Mouse (Mus musculus) lung, postnatal 4 days (tissue): ENCODE measurements around the gene Foxk1.

Experiments used
- DNase-seq, 2 experiments: peaks; one replicate each; pipeline ENCODE4 v3.0.0; 2021

The Foxk1 gene

DNA sequence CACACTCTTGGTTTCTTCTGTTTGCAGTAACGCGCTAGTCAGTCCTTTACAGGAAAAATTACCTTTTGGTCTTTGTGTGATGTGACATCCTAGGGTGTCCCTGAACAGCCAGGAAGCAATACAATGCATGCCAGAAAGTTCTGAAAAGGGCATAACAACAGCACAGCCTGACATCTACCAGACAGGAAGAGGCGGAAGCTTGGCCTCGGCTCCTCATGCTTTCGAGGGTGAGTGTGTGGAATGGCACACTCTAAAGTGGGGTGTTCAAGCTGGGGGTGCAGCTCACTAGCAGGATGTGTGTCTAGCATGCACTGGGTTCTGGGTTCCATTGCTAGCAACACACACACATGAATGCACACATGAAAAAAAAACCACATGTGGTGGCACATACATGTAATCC, 9.6 kb upstream of the Foxk1 start:
- no peak for DNase-seq

DNA sequence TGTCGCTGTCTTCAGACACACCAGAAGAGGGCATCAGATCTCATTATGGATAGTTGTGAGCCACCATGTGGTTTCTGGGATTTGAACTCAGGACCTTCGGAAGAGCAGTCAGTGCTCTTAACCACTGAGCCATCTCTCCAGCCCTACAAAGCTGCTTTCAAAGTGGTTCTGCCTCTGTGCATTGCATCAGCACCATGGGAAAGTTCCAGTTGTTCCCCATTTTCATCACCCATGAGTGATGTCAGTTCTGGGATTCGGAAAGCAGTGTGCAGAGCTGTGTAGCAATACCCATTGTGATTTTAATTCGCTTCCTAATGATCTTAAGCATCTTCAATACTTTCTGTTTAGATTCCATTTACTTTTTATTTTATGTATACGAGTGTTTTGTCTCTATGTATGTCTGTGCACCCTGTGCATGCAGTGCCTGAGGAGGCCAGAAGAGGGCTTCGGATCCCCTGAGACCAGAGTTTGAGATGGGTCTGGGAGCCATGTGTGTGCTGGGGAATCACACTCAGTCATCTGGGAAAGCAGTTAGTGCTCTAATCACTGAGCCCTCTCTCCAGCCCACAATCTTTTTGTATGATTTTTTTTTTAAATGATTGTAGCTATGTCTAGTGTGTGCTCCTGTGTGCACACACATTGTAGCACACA, 6.6 kb upstream of the Foxk1 start:
- DNase-seq: no peak

DNA sequence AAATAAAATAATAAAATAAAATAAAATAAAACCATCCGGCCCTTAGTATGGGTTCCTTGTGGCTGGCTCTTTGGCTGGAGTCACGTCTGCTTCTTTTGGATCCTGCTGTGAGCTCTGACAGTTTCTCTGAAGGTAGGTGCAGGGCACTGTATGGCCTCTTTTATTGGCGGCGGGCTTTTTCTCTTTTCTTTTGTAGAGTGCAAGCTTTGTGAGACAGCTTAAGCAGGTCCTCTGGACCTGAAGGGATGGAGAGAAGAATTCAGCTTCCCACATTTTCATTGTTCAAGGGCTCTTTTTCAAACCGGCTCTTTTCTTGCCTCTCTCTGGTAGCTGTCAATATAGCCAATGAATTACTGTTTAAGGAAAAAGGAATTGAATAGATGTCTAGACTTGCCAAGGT, 5.4 kb upstream of the Foxk1 start:
- no peak for DNase-seq

DNA sequence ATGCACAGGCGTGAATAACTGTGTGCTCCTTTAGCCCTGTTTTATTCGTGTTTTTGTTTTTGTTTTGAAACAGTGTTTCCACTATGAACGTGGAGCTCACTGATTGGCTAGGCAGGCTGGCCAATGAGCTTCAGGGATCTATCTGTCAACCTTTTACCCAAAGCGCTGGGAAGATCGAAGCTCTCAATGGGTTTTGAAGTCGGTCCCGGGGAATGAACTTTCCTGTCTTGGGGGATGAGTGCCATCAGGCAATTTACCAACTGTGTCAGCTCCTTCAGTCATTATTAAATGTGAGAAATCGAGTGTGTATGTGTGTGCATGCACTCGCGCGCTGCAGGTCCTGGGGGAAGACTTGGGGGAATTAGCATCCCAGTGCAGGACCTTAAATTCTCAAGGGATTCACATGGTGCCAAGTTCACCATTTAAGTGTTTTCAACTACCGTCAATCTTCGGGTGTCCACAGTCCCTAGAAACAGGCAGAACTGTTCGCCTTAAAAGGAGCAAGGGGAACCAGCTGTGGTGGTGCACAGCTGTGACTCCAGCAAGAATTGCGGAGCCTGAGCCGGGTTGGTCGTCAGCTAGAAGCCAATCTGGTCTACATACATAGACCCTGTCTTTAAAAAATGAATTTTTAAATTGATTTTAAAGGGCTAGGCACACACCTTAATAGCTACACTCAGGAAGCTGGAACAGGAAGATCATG, 965 bp upstream of the Foxk1 start:
- DNase-seq: no peak

DNA sequence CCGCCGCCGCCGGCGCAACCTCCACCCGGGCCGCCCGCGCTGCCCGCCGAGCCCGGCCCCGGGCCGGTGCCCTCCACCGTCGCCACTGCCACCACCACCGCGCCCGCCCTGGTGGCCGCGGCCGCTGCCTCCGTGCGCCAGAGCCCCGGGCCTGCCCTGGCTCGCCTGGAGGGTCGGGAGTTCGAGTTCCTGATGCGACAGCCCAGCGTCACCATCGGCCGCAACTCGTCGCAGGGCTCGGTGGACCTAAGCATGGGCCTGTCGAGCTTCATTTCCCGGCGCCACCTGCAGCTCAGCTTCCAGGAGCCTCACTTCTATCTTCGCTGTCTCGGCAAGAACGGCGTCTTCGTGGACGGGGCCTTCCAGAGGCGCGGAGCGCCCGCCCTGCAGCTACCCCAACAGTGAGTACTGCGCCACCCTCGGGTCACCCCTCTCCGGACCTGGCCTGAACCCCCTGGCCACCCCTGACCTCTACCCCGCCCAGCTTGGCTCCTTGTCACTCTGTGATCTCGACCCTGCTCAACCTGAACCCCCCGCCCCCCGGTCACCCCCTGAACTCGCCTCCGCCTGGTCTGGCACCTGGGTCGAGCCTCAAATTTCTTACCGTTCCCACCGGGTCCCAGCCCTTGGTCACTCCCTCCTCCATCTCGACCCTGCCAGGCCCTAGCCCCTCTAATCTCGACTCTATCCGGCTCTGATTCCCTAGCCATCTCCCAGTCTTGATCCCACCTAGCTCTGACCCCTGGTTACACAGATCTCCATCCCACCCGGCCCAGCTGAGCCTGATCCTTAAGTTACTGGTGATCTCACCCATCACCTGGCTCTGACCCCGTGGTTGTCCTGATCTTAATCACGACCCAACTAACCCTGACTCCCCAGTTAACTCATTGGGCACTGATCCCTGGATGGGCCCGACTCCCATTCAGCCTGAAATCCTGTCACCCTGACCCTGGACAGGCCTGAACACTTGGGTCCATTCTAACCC, 636 bp downstream of the Foxk1 start:
- peak; percentile 56 to 58 for DNase-seq

DNA sequence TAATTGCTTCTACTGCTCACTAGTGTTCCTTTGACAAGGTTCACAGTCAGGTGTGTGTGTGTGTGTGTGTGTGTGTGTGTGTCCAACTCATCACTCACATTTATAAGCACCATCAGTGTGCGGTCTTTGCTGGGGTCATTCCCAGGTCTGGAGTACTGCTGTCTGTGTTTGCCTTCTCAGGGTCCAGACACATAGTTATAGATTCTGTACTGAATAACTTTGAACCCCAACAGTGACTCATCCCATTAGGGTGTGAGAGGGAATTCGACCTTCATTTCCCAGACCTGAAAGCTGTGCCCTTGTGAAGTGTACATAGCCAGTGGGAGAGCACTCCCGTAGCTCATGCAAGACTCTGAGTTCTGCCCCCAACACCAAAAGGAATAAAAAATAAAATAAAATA, 2.4 kb downstream of the Foxk1 start:
- DNase-seq: no peak

DNA sequence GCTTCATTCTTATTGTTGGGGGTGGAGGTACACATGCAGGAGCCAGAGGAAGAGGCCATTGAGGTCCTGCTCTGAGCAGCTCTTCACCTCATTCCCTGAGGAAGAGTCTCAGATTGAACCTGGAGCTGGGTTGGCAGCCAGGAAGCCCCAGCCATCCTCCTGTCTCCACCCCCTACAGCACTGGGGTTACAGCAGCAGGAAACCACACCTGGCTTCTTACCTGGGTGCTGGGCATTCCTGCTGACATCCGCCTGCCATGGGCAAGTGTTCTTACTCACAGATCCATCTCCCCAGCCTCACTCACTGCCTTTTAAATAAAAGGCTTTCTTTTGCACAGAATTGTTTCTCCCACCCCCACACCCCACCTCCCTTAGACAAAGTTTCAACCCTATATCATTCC, 3.0 kb downstream of the Foxk1 start:
- no peak for DNase-seq

DNA sequence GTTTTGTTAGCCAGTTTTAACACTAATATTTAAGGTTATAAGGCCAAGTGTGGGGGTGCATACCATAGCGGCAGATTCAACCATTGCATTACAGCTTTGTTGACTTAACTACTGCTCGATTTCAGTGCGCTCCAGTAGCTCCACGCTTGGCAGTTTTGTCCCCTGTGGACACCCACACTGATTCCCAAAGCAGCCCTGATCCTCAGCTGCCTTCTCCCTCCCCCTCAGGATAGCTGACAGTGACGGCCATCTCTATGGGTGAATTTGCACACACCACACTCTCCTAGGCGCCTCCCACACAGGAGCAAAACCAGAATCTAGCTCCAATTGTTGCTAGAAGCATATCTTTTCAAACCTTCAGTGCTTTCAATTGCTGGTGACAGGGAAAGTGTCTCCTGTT, 4.1 kb downstream of the Foxk1 start:
- DNase-seq: no peak

DNA sequence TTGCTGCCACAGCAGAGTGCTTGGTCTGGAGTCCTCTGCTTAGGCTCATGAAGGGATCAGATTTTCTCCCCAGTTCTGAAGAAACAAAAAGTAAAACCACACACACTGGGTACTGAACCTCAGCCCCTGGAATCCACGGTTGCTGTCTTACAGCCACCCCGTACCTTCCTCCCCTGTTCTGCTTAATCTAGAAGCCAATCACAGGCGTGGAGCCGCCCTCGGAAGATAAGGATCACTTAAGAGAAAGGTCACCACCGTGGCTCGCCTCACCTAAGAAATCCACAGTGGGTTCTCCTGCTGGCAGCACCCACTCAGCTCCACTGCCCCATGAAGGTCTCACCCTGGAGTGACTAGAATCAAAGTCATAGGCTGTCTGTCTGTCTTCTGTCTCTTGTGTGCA, 5.1 kb downstream of the Foxk1 start:
- DNase-seq: no peak

DNA sequence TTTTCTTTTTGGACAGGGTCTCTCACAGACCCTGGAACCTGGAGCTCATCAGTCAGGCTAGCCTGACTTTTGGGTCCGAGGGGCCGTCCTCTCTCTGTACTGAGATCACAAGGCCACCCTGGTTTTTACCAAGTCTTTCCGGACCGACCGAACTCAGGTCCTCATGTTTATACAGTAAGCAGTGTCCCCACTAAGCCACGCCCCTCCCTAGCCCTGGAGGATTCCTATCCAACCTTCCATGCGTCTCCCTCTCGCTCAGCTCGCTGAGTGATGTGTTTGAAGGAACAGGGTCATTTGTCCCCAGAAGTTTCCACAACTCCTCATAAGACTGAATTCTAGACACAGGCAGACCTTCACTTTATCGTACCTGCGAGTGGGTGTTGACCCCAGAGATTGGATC, 5.6 kb downstream of the Foxk1 start:
- DNase-seq: no peak

DNA sequence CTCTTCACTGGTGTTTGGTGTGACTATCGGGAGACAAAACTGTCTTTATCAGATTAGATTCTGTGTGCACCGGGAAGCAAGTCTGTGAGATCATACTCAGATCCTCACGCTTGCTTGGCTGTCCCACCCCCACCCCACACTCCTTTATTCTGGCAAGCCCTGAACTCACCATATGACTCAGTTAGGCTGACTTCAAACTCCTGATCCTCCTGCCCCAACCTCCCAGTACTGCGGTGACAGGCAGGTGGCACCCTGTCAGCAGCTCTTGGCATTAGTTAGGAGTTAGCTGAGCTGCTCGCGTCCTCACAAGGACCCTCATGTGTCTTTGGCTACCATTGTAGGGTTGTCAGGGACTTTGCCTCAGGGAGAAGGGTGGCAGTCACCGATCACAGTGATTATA, 6.1 kb downstream of the Foxk1 start:
- no peak for DNase-seq

DNA sequence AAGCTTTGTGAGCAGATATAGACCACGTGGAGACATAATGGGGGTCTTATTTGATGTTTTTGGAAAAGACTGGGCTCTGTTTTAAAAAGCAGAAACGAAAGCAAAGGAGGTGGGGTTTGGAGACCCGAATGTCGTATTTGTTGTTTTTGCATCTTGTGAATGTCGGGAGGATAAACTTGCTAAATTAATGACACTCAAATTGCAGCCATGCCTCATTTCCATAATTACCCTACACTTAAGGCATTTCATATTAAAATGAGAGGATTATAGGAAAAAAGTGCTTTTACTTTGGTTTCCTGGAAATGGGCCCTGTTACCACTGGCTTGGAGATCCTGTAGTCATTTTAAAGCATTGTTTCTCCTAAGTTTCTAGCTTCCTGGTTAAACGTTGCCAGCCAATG, 7.9 kb downstream of the Foxk1 start:
- DNase-seq: no peak

DNA sequence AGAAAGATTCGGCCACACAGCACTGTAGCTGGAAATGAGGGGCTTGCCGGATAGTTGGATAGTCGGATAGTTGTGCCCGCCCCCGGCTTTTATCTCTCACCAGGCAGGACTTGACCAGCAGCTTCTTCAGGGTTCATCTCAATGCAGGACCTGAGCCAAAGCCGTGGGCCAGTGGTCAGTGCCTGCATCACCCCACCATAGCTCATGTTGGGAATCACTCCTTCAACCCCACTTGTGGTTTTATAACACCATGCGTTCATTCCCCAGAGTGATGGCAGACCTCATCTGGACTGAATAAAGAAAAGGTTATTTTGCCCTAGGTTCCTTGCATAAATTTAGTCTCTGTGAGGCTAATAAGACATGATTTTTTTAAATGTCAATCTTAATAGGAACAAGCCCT, 9.1 kb downstream of the Foxk1 start:
- no peak for DNase-seq

DNA sequence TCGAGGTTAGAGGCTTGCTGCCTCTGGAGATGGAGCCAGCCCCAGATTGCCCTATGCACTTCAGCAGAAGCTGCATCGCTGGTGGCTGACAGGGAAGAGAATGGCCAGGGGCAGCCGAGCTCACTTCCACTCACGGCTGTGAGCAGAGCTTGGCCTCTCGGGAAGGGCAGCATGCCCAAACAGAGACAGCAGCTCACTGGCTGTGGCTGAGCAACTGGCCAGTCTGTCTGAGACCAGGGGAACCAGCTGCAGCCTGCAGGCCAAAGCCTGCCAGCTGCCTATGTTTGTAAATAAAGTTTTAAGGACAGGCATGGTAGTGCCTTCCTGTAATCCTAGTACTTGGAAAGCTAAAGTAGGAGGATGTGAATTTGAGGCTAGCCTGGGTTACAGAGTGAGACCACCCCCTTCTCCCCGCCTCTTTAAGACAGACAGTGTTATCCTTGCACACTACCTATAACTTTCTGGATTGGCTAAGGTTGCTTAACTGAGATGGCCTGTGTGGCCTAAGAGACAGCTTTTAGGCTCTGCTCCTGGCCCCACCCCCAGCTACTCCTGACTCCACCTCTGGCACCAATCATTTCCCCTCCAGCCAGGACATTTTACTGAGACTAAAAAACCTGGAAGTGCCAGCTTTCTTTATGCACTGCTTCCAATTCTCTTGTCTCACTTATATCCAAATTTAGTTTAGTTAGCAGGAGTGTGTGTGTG, 11.5 kb downstream of the Foxk1 start:
- peak in 1 of 2 experiments; percentile 72 for DNase-seq

DNA sequence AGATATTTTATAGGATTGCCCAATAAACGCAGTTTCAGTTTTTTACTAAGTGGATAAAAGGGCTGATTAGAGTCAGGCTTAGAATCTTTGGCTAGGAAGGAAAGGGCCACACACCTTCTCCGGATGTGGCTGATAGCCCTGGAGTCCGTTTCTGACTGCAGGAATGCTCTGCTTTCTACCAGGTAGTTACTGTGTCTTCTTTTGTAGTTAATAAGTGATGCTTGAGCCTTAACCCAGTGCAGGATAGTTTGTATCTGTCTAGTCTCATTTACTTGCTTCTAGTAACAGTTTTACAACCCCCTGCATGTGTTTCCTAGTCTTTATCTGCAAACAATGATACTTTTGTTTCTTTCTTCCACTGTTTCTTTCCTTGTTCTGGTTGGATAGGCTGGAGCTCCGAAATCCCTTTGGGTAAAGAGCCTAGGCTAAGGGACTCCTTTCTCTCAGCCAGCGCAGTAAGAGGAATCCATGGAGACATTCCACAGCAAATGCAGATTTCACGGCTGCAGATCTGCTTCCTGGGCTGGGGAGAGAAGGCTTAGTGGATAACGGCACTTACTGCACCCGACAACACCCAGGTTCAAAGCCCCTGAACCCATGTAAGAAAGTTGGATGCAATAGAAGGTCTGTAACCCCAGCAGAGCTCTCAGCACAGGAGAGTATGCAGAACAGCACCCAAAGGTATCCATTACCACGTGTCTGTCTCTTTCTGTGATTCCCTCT, 12.6 kb downstream of the Foxk1 start:
- no peak for DNase-seq

DNA sequence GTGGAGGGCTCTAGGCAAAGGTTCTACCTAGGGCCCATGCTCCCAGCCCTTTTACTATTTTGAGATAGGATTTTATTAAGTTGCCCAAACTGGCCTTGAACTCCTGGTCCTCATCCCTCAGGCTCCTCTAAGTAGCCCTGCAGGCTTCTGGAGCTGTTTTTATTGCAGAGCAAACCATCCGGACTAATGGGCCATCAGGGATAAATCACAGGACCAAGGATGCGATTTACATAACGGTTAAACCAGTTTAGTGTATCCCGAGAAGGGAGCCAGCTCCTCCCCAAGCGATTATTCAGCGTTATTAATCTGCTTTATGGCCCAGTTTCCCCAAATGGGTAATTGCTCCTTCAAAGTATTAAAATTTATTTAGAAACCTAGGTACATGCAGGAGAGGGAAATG, 14.1 kb downstream of the Foxk1 start:
- DNase-seq: no peak

DNA sequence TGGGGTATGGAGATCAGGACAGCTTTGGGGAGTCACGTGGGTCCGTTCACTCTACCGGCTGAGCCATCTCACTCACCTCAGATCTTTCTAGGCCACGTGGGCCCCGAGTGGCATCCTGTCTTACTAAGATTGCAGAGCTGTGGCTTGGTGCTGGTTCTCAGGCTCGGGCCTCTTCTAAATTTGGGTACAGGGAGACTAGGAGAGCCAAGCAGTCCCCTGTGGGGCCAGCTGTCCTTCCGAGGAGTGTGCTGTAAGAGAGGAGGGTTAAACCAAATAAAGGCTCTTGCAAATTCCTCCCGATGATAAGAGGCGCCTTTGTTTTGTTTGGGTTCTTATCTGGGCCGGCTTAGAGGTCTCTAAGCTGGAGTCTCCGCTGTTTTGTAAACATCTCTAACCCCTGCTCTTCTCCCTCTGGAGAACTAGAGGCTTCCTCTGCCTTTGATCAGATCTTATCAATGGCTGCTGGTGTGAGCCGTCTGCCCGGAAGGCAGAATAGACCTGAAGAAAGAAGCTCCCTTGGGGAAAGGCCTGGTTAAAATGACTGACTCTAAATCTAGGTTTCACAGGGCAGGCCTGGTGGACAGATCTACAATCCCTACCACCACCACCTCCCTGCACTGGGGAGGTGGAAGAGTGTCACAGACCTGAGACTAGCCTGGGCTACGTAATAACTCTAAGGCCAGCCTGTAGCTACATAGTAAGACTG, 14.9 kb downstream of the Foxk1 start:
- DNase-seq: peak in 1 of 2 experiments; percentile 47

DNA sequence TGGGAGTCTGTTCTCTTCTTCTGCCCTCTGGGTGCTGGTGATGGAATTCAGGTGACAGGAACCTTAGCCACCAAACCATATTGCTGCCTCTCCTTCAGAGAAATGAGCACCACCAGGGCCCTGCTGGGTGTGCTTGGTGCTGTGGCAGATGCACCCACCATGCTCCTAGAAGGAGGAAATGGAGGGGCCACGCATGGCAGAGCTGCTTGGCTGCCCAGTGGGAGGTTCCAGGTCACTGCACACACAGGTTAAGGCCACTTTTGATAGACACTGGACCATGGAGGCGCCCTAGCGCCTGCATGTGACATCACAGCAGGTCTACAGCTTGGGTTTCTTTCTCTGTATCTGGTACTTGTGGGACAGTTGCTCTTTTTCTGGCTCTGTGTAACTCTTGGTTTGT, 15.8 kb downstream of the Foxk1 start:
- DNase-seq: no peak

DNA sequence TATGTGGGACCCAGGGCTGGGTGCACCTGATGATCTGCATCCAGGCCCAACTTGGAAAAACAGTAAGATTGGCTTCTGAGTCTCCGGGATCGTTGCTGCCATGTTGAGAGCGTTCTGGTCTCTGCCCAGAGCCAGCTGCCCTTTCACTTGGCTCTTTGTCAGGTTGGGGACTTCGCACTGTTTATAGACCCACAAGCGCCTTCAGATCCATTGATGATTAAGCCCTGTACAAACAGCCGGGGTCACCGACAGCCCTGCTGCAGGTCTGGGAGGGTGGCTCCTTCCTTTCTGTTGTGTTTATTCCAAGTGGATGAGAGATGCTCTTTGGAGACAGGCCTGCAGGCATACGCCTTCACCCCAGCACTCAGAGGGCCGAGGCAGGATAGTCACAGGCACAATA, 16.6 kb downstream of the Foxk1 start:
- no peak for DNase-seq

DNA sequence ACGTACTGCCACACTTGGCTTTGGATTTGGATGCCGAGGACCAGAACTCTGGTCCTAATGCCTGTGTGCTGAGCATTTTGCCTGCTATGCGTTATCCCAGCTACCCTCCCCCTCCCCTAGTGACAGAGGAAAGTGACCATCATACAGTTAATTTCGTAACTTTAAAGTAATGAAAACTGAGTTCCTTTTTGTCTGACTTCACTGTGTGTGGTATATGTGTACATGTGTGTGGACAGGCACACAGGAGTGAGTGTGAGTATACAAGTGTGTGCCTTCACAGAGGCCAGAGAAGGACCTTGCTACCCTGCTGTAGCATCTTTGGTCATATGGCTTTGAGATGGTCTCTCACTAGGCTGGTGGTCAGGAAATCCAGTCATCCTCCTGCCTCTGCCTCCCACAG, 17.1 kb downstream of the Foxk1 start:
- DNase-seq: no peak

DNA sequence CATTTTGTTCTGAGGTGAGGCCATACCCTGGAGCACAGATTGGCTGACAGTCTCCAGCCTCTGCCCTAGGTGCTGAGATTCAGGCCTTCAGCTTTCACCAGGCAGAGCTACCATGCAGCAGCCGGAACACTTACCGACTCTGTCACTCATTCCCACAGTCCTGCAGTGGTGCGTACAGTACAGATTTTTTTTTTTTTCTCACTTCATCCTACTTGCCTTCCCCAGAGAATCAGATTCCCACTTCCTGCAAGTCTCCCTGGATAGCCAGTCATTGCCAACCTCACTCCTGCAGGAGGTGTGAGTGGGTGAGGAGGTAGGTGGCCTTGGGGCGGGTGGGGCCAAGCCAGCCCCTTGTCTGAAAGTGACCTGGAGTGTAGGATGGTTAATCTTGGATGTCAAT, 19.0 kb downstream of the Foxk1 start:
- DNase-seq: no peak

DNA sequence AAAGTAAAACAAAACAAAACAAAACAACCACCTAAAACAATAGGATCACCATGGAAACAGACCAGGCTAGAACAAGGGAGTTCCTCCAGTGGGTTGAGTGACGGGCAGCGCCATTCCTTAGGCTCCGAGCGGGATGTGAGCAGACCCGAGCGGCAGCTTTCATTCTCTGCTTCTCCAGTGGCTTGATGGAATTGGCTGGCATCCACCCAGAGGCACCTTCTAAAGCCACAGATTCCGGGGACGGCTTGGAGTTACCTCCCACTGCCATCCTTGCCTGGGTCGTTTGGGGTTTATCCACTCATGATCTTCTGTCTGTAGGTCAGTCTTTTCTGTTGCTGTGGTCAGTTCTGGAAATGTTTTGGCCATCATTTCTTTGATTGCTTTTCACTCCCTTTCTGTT, 19.6 kb downstream of the Foxk1 start:
- no peak for DNase-seq
